Mouse (Mus musculus) hindbrain, embryonic 15.5 days (tissue): ENCODE measurements around the gene Srsf6. TPM values are rescaled to one million over a fixed set of nuclear protein-coding genes. Genes with fewer than 3 reads are reported as not detected.

Experiments used
- ATAC-seq: fragments of 200-750 bp; cut with Nextera tagmentation; 2 replicates; pipeline ENCODE4 v1.8.0; 2017; ENCODE audit warnings: low read depth, moderate number of reproducible peaks, moderate TSS enrichment; ENCODE audit not compliant: low FRiP score
- H3K27ac ChIP-seq: fragments of 300-500 bp; sonication (generic); replicated peaks from 2 replicates; pipeline ENCODE4 v1.5.1; 2015; ENCODE audit warnings: mild to moderate bottlenecking, inconsistent platforms
- H3K27me3 ChIP-seq: fragments of 300-500 bp; sonication (generic); 2 replicates; pipeline ENCODE4 v1.6.1; 2015; ENCODE audit warnings: control low read depth, inconsistent platforms
- H3K36me3 ChIP-seq: fragments of 300-500 bp; sonication (generic); 2 replicates; pipeline ENCODE4 v1.6.1; 2015; ENCODE audit warnings: control low read depth, inconsistent platforms
- H3K4me1 ChIP-seq: fragments of 300-500 bp; sonication (generic); replicated peaks from 2 replicates; pipeline ENCODE4 v1.6.1; 2015; ENCODE audit warnings: control low read depth, inconsistent platforms
- H3K4me2 ChIP-seq: fragments of 300-500 bp; sonication (generic); 2 replicates; pipeline ENCODE4 v1.6.1; 2015; ENCODE audit warnings: moderate library complexity, mild to moderate bottlenecking, inconsistent platforms
- H3K4me3 ChIP-seq: fragments of 300-500 bp; sonication (generic); 2 replicates; pipeline ENCODE4 v1.5.1; 2015; ENCODE audit warnings: mild to moderate bottlenecking, inconsistent platforms
- H3K9ac ChIP-seq: fragments of 300-500 bp; sonication (generic); 2 replicates; pipeline ENCODE4 v1.6.1; 2015; ENCODE audit warnings: inconsistent platforms
- H3K9me3 ChIP-seq: fragments of 300-500 bp; sonication (generic); 2 replicates; pipeline ENCODE4 v1.6.1; 2016; ENCODE audit warnings: control low read depth, inconsistent platforms
- WGBS: fragments of 180-500 bp; shearing (Covaris S2); methylation state at CpG from one replicate; pipeline ENCODE4 v1.1.7; 2015; 5-methylcytosine and 5-hydroxymethylcytosine counted together
- polyA plus RNA-seq: library from polyadenylated mRNA; unstranded; fragments of >200 nt; fragmentation: Nextera tagmentation; extraction: Ambion mirVana; gene quantifications from 2 replicates; pipeline ENCODE4 v1.2.1, GENCODE M21; 2015

Srsf6 gene
- polyA plus RNA-seq, 1 experiment from 2014 or later = 131 TPM

- Histone ChIP-seq H3K36me3 (no peaks in the 10 kb centered on the region), H3K4me3 (no peak overlapping the region), H3K9me3 (no peaks in the 10 kb centered on the region), H3K27ac (no peak overlapping the region), H3K27me3 (no peaks in the 10 kb centered on the region), H3K4me1 (peaks cover 7% of the 10 kb centered on the region), H3K9ac (no peak overlapping the region), H3K4me2 (no peak overlapping the region)
- ATAC-seq = no peak
- WGBS = 89% methylated on average over 3 of the region's 3 CpGs
These were observed 37.8 kb downstream of the Srsf6 start for GRCm38 (mm10) chr2:162969101-162969500.

GRCm38 (mm10) chr2:162970896-162971295 is 39.6 kb downstream of the Srsf6 start:
- Histone ChIP-seq H3K4me2 (no peak overlapping the region), H3K27me3 (no peaks in the 10 kb centered on the region), H3K9ac (no peak overlapping the region), H3K36me3 (no peaks in the 10 kb centered on the region), H3K27ac (no peak overlapping the region), H3K4me1 (peaks cover 15% of the 10 kb centered on the region), H3K9me3 (no peaks in the 10 kb centered on the region), H3K4me3 (no peak overlapping the region)
- no peak for ATAC-seq
- 94% methylated on average over 6 of the region's 6 CpGs for WGBS

GRCm38 (mm10) chr2:162972752-162973151 is 41.4 kb downstream of the Srsf6 start:
- H3K4me2 ChIP-seq = no peak overlapping the region
- no peaks in the 10 kb centered on the region for H3K9me3 ChIP-seq
- H3K9ac ChIP-seq = no peak overlapping the region
- peaks cover 15% of the 10 kb centered on the region for H3K4me1 ChIP-seq
- no peaks in the 10 kb centered on the region for H3K27me3 ChIP-seq
- H3K27ac ChIP-seq = no peak overlapping the region
- H3K4me3 ChIP-seq = no peak overlapping the region
- no peak for ATAC-seq
- no peaks in the 10 kb centered on the region for H3K36me3 ChIP-seq
- WGBS = 56% methylated on average over 7 of the region's 7 CpGs

GRCm38 (mm10) chr2:162973206-162973605 is 41.9 kb downstream of the Srsf6 start:
- no peak for ATAC-seq
- no peaks in the 10 kb centered on the region for H3K36me3 ChIP-seq
- H3K9me3 ChIP-seq = no peaks in the 10 kb centered on the region
- no peaks in the 10 kb centered on the region for H3K27me3 ChIP-seq
- H3K4me3 ChIP-seq = no peak overlapping the region
- H3K27ac ChIP-seq = no peak overlapping the region
- peaks cover 15% of the 10 kb centered on the region for H3K4me1 ChIP-seq
- 65% methylated on average over 5 of the region's 5 CpGs for WGBS
- no peak overlapping the region for H3K9ac ChIP-seq
- H3K4me2 ChIP-seq = no peak overlapping the region

DNA sequence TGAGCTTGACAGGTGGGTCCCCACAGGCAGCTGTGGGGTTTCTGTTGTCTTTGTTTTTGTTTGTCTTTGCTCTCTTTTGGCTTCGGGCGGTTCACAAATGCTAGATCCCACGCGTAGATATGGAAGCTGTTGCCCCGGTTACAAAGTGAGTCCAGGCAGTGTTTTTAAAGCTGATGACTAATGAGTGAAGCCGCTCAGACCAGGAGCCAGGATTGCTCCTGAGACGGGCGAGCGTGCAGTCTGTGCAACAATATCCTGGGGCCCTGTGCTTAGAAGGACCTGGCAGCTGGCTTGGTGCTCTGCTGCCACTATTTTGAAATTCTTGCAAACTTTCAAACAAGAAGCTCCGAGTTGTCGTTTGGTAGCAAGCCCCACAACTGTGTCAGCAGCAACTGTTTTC is 42.3 kb downstream of the Srsf6 start:
- Histone ChIP-seq H3K36me3 (no peaks in the 10 kb centered on the region), H3K4me1 (peaks cover 15% of the 10 kb centered on the region), H3K4me2 (no peak overlapping the region), H3K9me3 (no peaks in the 10 kb centered on the region), H3K27ac (0 out of 2 replicates have a peak overlapping the region, but pooled peaks have one; percentile 42), H3K4me3 (no peak overlapping the region), H3K27me3 (no peaks in the 10 kb centered on the region), H3K9ac (no peak overlapping the region)
- 12% methylated on average over 11 of the region's 11 CpGs for WGBS
- ATAC-seq = no peak

DNA sequence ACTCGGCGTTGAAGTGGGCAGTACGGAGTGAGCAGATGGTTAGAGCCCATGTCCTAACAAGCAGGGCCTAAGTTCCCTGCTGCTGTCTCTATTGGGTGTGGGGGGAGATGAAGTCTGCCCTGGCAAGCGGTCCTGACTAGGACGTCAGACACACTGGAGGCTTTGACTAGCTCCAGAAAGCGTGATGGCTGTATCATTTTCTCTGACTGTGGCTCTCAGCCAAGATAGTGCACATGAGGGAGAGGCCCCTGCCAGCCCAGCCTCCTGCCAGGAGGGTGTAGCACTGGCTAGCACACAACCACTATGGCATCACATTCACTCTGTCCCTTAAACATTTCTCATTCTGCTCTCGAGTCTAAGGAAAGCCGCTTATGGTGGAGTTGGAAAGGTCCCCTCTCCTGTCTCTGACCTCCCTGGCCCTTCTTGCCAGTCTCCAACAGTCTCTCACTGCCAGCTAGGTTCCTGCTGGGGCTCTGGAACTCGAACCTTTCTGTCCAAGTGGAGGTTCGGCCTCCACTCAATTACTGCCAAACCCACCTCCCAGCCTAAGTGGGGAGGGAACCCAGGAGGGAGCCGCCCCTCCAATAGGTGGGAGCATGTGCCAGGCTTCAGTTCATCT is 43.9 kb downstream of the Srsf6 start:
- 58% methylated on average over 11 of the region's 11 CpGs for WGBS
- peak; percentile 82; the same call in 1 of the 2 replicates for ATAC-seq

GRCm38 (mm10) chr2:162976001-162976400 is 44.7 kb downstream of the Srsf6 start:
- no peaks in the 10 kb centered on the region for H3K9me3 ChIP-seq
- no peak overlapping the region for H3K27ac ChIP-seq
- no peaks in the 10 kb centered on the region for H3K27me3 ChIP-seq
- no peak overlapping the region for H3K4me3 ChIP-seq
- H3K36me3 ChIP-seq = no peaks in the 10 kb centered on the region
- no peak overlapping the region for H3K9ac ChIP-seq
- H3K4me1 ChIP-seq = peaks cover 15% of the 10 kb centered on the region
- H3K4me2 ChIP-seq = no peak overlapping the region
- no peak; the same call in 1 of the 2 replicates for ATAC-seq
- 60% methylated on average over 4 of the region's 4 CpGs for WGBS

More for the DNA sequence above, 43.9 kb downstream of the Srsf6 start:
- Histone ChIP-seq H3K9ac (no peak overlapping the region), H3K27ac (0 out of 2 replicates have a peak overlapping the region, but pooled peaks have one; percentile 30), H3K4me1 (peaks cover 15% of the 10 kb centered on the region), H3K36me3 (no peaks in the 10 kb centered on the region), H3K27me3 (no peaks in the 10 kb centered on the region), H3K9me3 (no peaks in the 10 kb centered on the region), H3K4me3 (no peak overlapping the region), H3K4me2 (no peak overlapping the region)

DNA sequence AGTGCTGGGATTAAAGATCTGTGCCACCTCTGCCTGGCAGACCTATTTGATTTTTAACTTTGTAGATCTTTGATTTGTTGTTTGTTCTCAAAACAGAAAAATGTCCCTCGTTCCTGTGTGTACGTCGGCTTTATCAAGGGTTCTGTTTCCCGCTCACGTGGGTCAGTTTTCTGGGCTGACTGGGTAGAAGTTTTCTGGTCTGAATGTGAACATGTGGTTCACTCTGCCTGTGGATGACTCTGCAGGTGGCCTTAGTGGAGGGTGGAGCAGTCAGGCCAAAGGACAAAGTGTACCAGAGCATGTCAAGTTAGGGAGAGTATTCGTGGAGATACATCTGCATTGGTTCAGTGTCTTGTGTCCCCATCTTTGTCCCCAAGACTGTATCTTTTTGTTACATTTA is 53.1 kb downstream of the Srsf6 start:
- Histone ChIP-seq H3K4me2 (no peak overlapping the region), H3K27ac (no peak overlapping the region), H3K27me3 (no peaks in the 10 kb centered on the region), H3K36me3 (no peaks in the 10 kb centered on the region), H3K9ac (no peak overlapping the region), H3K4me3 (no peak overlapping the region), H3K4me1 (0 out of 2 replicates have a peak, but pooled peaks cover 3% of the 10 kb centered on the region), H3K9me3 (no peaks in the 10 kb centered on the region)
- no peak for ATAC-seq
- WGBS = 93% methylated on average over 6 of the region's 6 CpGs

- Histone ChIP-seq H3K4me2 (no peak overlapping the region), H3K36me3 (no peaks in the 10 kb centered on the region), H3K9ac (no peak overlapping the region), H3K27ac (no peak overlapping the region), H3K4me3 (no peak overlapping the region), H3K27me3 (no peaks in the 10 kb centered on the region), H3K9me3 (no peaks in the 10 kb centered on the region), H3K4me1 (0 out of 2 replicates have a peak, but pooled peaks cover 3% of the 10 kb centered on the region)
- ATAC-seq = peak; percentile 48; the same call in 1 of the 2 replicates
- 51% methylated on average over 3 of the region's 3 CpGs for WGBS
These were observed 54.6 kb downstream of the Srsf6 start for GRCm38 (mm10) chr2:162985923-162986322.

Other genes starting within 250 kb of the Srsf6 start
- gene L3mbtl1, start 11.9 kb downstream of the Srsf6 start, polyA plus RNA-seq = 4.8 and 5.0 TPM in 2 replicates
- 0.12 TPM in 1 of 2 replicates, not detected in the other for gene Sgk2, start 55.8 kb downstream of the Srsf6 start, polyA plus RNA-seq
- gene Ift52, start 85.8 kb downstream of the Srsf6 start, polyA plus RNA-seq = 35.6 and 37.8 TPM in 2 replicates
- gene Mybl2, start 123.2 kb downstream of the Srsf6 start, polyA plus RNA-seq = 5.3 and 6.7 TPM in 2 replicates
- gene Gtsf1l, start 156.3 kb downstream of the Srsf6 start, polyA plus RNA-seq = 0.20 TPM in 1 of 2 replicates, not detected in the other